Mouse (Mus musculus) small intestine, adult 2 months (tissue): ENCODE measurements around the gene Rtp3.

Experiments used
- CTCF ChIP-seq: fragments of 200-500 bp; IDR thresholded peaks from 2 replicates; pipeline ENCODE4 v1.5.1; 2012; ENCODE audit warnings: low read depth, mild to moderate bottlenecking, control low read depth, inconsistent platforms, low read length, moderate library complexity, mixed read lengths; ENCODE audit not compliant: insufficient replicate concordance, insufficient read length; ENCODE audit errors: extremely low read depth
- POLR2A ChIP-seq: fragments of 200-500 bp; IDR thresholded peaks from 2 replicates; pipeline ENCODE4 v1.6.1; 2012; ENCODE audit warnings: low read depth, mild to moderate bottlenecking, control low read depth, inconsistent platforms, low read length, moderate library complexity

- no peak for TF ChIP-seq POLR2A
- no peak for TF ChIP-seq CTCF
Measured at GRCm38 (mm10) chr9:110959669-110960068, 30.7 kb downstream of the Rtp3 start.
